Mouse (Mus musculus) embryonic facial prominence, embryonic 15.5 days (tissue): ENCODE data around the gene Map3k4. TPM values are rescaled to one million over a fixed set of nuclear protein-coding genes. Genes with fewer than 3 reads are reported as not detected.

Experiments
- ATAC-seq: fragments of 200-750 bp; cut with Nextera tagmentation; 2 replicates; pipeline ENCODE4 v1.8.0; 2017; ENCODE audit warnings: low read depth, moderate TSS enrichment; ENCODE audit not compliant: insufficient number of reproducible peaks, low FRiP score, low TSS enrichment
- H3K27ac ChIP-seq: fragments of 300-500 bp; sonication (generic); replicated peaks from 2 replicates; pipeline ENCODE4 v1.5.1; 2015; ENCODE audit warnings: mild to moderate bottlenecking, inconsistent platforms
- H3K27me3 ChIP-seq: fragments of 300-500 bp; sonication (generic); 2 replicates; pipeline ENCODE4 v1.6.1; 2015; ENCODE audit warnings: inconsistent platforms
- H3K36me3 ChIP-seq: fragments of 300-500 bp; sonication (generic); 2 replicates; pipeline ENCODE4 v1.6.1; 2015; ENCODE audit warnings: mild to moderate bottlenecking, inconsistent platforms
- H3K4me1 ChIP-seq: fragments of 300-500 bp; sonication (generic); 2 replicates; pipeline ENCODE4 v1.6.1; 2015; ENCODE audit warnings: inconsistent platforms
- H3K4me2 ChIP-seq: fragments of 300-500 bp; sonication (generic); replicated peaks from 2 replicates; pipeline ENCODE4 v1.6.1; 2015; ENCODE audit warnings: mild to moderate bottlenecking, inconsistent platforms
- H3K4me3 ChIP-seq: fragments of 300-500 bp; sonication (generic); replicated peaks from 2 replicates; pipeline ENCODE4 v1.5.1; 2015; ENCODE audit warnings: mild to moderate bottlenecking, inconsistent platforms
- H3K9ac ChIP-seq: fragments of 300-500 bp; sonication (generic); 2 replicates; pipeline ENCODE4 v1.6.1; 2015; ENCODE audit warnings: inconsistent platforms
- H3K9me3 ChIP-seq: fragments of 300-500 bp; sonication (generic); replicated peaks from 2 replicates; pipeline ENCODE4 v1.6.1; 2016; ENCODE audit warnings: inconsistent platforms
- WGBS: fragments of 180-500 bp; shearing (Covaris S2); methylation state at CpG from one replicate; pipeline ENCODE4 v1.1.7; 2015; 5-methylcytosine and 5-hydroxymethylcytosine counted together
- polyA plus RNA-seq: library from polyadenylated mRNA; unstranded; fragments of >200 nt; fragmentation: Nextera tagmentation; extraction: Ambion mirVana; gene quantifications from 2 replicates; pipeline ENCODE4 v1.2.1, GENCODE M21; 2015

The Map3k4 gene
- polyA plus RNA-seq, 1 experiment from 2014 or later, result 42.1 TPM

DNA sequence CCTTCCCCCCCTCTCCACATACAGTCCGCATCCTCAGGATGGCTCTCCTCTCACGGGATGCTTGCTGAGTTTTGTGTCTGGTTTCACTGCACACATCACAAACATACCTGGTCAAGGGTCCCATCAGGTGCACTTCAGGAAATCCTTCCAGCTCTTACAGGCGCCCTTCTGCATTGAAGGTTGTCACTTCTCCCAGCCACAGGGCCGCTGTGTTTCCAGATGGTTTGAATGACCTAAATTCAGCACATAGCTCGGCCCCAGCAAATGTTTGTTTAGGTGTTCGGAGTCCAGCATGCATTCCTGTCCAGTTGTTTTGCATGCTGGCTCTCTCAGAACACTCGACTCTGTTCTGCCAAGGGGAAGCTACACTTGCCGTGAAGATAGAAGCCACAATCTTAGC lies 134.3 kb downstream of the Map3k4 start:
- Histone ChIP-seq H3K9ac (no peak overlapping the region), H3K9me3 (no peaks in the 10 kb centered on the region), H3K4me3 (no peak overlapping the region), H3K27me3 (no peaks in the 10 kb centered on the region), H3K4me2 (no peak overlapping the region), H3K4me1 (no peaks in the 10 kb centered on the region), H3K27ac (no peak overlapping the region), H3K36me3 (0 out of 2 replicates have a peak, but pooled peaks cover 2% of the 10 kb centered on the region)
- no peak for ATAC-seq
- 65% methylated on average over 8 of the region's 8 CpGs for WGBS

DNA sequence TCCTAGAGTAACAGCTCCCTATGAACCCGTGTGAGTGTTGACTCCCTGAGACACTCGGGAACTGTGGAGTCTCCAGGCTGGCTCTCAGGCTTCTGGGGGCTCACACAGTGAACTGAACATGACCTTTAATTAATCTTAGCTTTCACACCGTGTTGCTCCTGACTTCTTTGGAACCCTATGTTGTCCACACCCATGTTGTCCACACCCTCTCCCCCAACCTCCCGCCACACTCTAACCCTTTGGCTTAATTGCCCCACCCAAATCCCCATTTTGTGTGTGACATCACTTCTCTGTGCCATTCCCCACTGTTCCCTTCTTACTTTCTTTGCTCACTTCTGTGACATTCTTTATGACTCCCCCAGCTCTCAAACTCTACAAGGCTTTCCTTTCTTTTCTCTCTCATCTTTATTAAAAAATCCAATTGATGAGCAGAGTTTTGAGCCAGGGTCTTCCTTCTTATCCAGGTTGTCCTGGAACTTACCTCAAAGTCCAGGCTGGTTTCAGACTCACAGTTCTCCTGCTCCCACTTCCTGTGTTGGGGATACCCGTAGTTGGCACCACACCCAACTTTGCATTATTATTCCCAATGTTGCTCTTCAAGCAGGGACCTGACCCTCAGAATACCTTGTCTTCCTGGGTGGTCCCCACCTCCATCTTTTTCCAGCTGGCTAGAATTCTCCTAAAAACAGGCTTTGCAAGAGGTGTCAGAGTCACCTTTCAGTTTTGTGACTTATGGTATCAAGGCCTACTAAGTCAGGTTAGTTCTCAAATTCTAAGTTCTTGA lies 135.7 kb downstream of the Map3k4 start:
- Histone ChIP-seq H3K9ac (no peak overlapping the region), H3K27me3 (no peaks in the 10 kb centered on the region), H3K36me3 (no peaks in the 10 kb centered on the region), H3K9me3 (no peaks in the 10 kb centered on the region), H3K4me3 (no peak overlapping the region), H3K4me1 (no peaks in the 10 kb centered on the region), H3K4me2 (no peak overlapping the region), H3K27ac (no peak overlapping the region)
- ATAC-seq, result no peak
- 77% methylated on average over 5 of the region's 5 CpGs for WGBS

DNA sequence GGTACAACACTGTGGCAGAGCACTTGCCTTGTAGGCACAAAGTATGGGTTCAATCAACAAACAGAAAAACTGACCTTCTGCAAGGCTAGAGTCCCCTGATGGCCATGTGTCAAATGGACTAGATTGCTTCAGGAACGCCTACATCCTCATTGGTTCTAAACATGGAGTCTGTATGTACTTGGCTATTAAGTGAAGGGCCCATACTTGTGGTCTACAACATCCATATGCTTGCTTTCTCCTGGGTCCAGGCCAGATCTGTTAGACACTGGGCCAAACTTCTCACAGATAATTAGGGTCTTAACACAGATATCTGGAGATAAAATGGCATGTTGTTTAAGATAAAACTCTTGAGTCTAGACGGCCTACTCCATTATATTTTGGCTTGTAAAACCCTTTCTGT lies 138.8 kb downstream of the Map3k4 start:
- ATAC-seq, result no peak
- H3K27me3 ChIP-seq, result no peaks in the 10 kb centered on the region
- 82% methylated on average over 2 of the region's 2 CpGs for WGBS

DNA sequence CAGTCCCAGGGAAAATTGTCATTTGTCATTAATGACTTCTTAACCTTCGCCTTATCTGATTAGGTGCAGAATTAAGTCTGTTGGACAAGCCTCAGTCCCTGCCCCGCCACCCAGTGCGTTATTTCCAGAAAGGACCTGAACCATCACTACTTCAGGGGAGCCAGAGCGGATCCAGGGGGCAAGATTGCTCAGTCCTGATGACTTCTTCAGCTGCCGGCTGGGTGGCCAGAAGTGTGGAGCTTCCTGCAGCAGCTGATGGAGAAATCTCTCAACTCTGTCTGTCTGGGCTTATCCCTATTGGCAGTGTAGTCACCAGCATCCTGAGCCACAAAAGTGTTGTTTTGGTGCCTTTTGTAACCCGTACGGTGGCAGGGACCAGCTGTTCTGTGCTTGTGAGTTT lies 139.3 kb downstream of the Map3k4 start:
- H3K9me3 ChIP-seq, result 0 out of 2 replicates have a peak, but pooled peaks cover 3% of the 10 kb centered on the region
- no peak for ATAC-seq
- H3K4me1 ChIP-seq, result no peaks in the 10 kb centered on the region
- no peaks in the 10 kb centered on the region for H3K27me3 ChIP-seq
- peaks cover 8% of the 10 kb centered on the region; the same call in 1 of the 2 replicates for H3K36me3 ChIP-seq
- H3K4me3 ChIP-seq, result no peak overlapping the region
- H3K27ac ChIP-seq, result no peak overlapping the region
- no peak overlapping the region for H3K4me2 ChIP-seq
- H3K9ac ChIP-seq, result no peak overlapping the region
- 86% methylated on average over 7 of the region's 7 CpGs for whole genome bisulfite sequencing

More for the DNA sequence above, 138.8 kb downstream of the Map3k4 start:
- H3K9ac ChIP-seq, result no peak overlapping the region
- H3K4me2 ChIP-seq, result no peak overlapping the region
- no peaks in the 10 kb centered on the region for H3K4me1 ChIP-seq
- H3K9me3 ChIP-seq, result 0 out of 2 replicates have a peak, but pooled peaks cover 3% of the 10 kb centered on the region
- no peak overlapping the region for H3K4me3 ChIP-seq
- H3K36me3 ChIP-seq, result peaks cover 5% of the 10 kb centered on the region; the same call in 1 of the 2 replicates
- no peak overlapping the region for H3K27ac ChIP-seq

Other genes starting within 250 kb of the Map3k4 start
- 50.8 and 51.3 TPM in 2 replicates for gene Agpat4, start 200.1 kb downstream of the Map3k4 start, polyA plus RNA-seq
- not detected in 2 replicates for gene Plg, start 59.8 kb upstream of the Map3k4 start, polyA plus RNA-seq
- gene Slc22a3, start 188.9 kb upstream of the Map3k4 start, polyA plus RNA-seq, result 1.1 and 1.3 TPM in 2 replicates